Mouse (Mus musculus) kidney, embryonic 15.5 days (tissue): ENCODE measurements at regions not wholly inside any gene's neighbourhood (a gene's known extent, or its start where the extent isn't known, plus 50 kb on each side); places are given as distances from the start of the nearest gene placed in this dataset.

Experiments
- ATAC-seq: fragments of 200-750 bp; cut with Nextera tagmentation; replicated peaks from 2 replicates; pipeline ENCODE4 v1.8.0; 2017; ENCODE audit warnings: moderate TSS enrichment; ENCODE audit not compliant: low FRiP score
- H3K27ac ChIP-seq: fragments of 300-500 bp; sonication (generic); 2 replicates; pipeline ENCODE4 v1.5.1; 2015; ENCODE audit warnings: mild to moderate bottlenecking, inconsistent platforms
- H3K27me3 ChIP-seq: fragments of 300-500 bp; sonication (generic); 2 replicates; pipeline ENCODE4 v1.6.1; 2015; ENCODE audit warnings: inconsistent platforms
- H3K36me3 ChIP-seq: fragments of 300-500 bp; sonication (generic); 2 replicates; pipeline ENCODE4 v1.6.1; 2015; ENCODE audit warnings: inconsistent platforms
- H3K4me1 ChIP-seq: fragments of 300-500 bp; sonication (generic); 2 replicates; pipeline ENCODE4 v1.6.1; 2015; ENCODE audit warnings: inconsistent platforms
- H3K4me2 ChIP-seq: fragments of 300-500 bp; sonication (generic); 2 replicates; pipeline ENCODE4 v1.6.1; 2015; ENCODE audit warnings: moderate library complexity, mild to moderate bottlenecking, inconsistent platforms
- H3K4me3 ChIP-seq: fragments of 300-500 bp; sonication (generic); replicated peaks from 2 replicates; pipeline ENCODE4 v1.5.1; 2015; ENCODE audit warnings: mild to moderate bottlenecking, inconsistent platforms
- H3K9ac ChIP-seq: fragments of 300-500 bp; sonication (generic); 2 replicates; pipeline ENCODE4 v1.6.1; 2015; ENCODE audit warnings: mild to moderate bottlenecking, inconsistent platforms
- H3K9me3 ChIP-seq: fragments of 300-500 bp; sonication (generic); replicated peaks from 2 replicates; pipeline ENCODE4 v1.6.1; 2016; ENCODE audit warnings: inconsistent platforms
- WGBS: fragments of 180-500 bp; shearing (Covaris S2); methylation state at CpG from one replicate; pipeline ENCODE4 v1.1.7; 2015; ENCODE audit warnings: mixed read lengths; 5-methylcytosine and 5-hydroxymethylcytosine counted together

DNA sequence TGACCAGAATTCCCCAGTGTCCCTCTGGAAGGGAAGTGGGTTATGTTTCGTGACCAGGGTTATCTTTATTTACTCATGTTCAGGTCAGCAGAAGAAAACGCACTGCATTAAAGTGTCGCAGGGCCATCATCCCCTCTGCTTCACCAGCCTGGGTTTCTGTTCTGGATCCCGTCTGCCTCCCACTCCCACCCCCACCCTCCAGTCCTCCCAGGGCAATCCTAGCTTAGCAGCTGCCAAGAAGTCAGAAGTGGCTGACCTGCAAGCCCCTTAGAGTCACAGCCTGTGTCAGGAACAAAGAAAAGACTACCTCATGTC is 155.4 kb upstream of the Npvf start:
- Histone ChIP-seq H3K4me2 (peak overlapping the region; percentile 40), H3K27ac (peak overlapping the region; percentile 91), H3K36me3 (no peaks in the 10 kb centered on the region), H3K4me3 (no peak overlapping the region), H3K27me3 (no peaks in the 10 kb centered on the region), H3K9ac (no peak overlapping the region), H3K4me1 (peaks cover 57% of the 10 kb centered on the region), H3K9me3 (no peaks in the 10 kb centered on the region)
- peak; percentile 12; the same call in 1 of the 2 replicates for ATAC-seq
- 8% methylated on average over 4 of the region's 4 CpGs for WGBS

GRCm38 (mm10) chr6:50814936-50815500 is 160.8 kb upstream of the Npvf start:
- WGBS = 66% methylated on average over 10 of the region's 10 CpGs
- ATAC-seq = no peak
- Histone ChIP-seq H3K4me2 (no peak overlapping the region), H3K36me3 (no peaks in the 10 kb centered on the region), H3K4me3 (no peak overlapping the region), H3K9ac (no peak overlapping the region), H3K4me1 (peaks cover 60% of the 10 kb centered on the region), H3K9me3 (no peaks in the 10 kb centered on the region), H3K27ac (no peak overlapping the region), H3K27me3 (no peaks in the 10 kb centered on the region)

GRCm38 (mm10) chr6:50815579-50815978 is 161.3 kb upstream of the Npvf start:
- H3K27ac ChIP-seq = no peak overlapping the region
- 81% methylated on average over 8 of the region's 8 CpGs for WGBS
- no peak overlapping the region for H3K9ac ChIP-seq
- no peaks in the 10 kb centered on the region for H3K27me3 ChIP-seq
- ATAC-seq = no peak
- no peaks in the 10 kb centered on the region for H3K9me3 ChIP-seq
- no peak overlapping the region for H3K4me3 ChIP-seq
- H3K36me3 ChIP-seq = no peaks in the 10 kb centered on the region
- no peak overlapping the region for H3K4me2 ChIP-seq
- peaks cover 66% of the 10 kb centered on the region for H3K4me1 ChIP-seq

DNA sequence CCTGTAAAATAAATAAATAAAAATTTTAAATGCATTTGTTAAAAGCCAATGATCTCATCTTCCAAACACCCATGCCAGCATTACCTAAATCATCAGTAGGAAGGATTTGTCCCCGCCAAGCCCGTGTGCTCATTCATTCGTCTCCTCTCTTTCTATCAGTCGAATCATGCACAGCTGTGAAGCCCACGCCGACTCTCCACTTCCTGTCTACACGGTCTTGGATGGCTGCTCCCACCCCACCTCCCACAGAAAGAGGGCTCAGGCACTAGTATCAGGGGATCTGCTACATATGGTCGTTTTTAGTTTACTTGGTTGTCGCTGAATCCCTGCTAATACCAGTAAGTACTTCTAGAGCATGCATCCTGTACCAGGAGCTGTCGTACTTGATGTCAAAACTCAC is 163.2 kb upstream of the Npvf start:
- Histone ChIP-seq H3K4me2 (no peak overlapping the region), H3K9me3 (no peaks in the 10 kb centered on the region), H3K4me3 (no peak overlapping the region), H3K4me1 (peaks cover 77% of the 10 kb centered on the region), H3K27me3 (no peaks in the 10 kb centered on the region), H3K9ac (no peak overlapping the region), H3K27ac (peak overlapping the region; percentile 96), H3K36me3 (no peaks in the 10 kb centered on the region)
- WGBS = 35% methylated on average over 10 of the region's 10 CpGs
- ATAC-seq = no peak

- Histone ChIP-seq H3K27ac (peak overlapping the region; percentile 96), H3K36me3 (no peaks in the 10 kb centered on the region), H3K27me3 (no peaks in the 10 kb centered on the region), H3K4me3 (no peak overlapping the region), H3K4me2 (0 out of 2 replicates have a peak overlapping the region, but pooled peaks have one; percentile 12), H3K9ac (no peak overlapping the region), H3K9me3 (no peaks in the 10 kb centered on the region), H3K4me1 (peaks cover 77% of the 10 kb centered on the region)
- WGBS = 72% methylated on average over 5 of the region's 5 CpGs
- no peak for ATAC-seq
Observed at GRCm38 (mm10) chr6:50818433-50818832, 164.2 kb upstream of the Npvf start.

DNA sequence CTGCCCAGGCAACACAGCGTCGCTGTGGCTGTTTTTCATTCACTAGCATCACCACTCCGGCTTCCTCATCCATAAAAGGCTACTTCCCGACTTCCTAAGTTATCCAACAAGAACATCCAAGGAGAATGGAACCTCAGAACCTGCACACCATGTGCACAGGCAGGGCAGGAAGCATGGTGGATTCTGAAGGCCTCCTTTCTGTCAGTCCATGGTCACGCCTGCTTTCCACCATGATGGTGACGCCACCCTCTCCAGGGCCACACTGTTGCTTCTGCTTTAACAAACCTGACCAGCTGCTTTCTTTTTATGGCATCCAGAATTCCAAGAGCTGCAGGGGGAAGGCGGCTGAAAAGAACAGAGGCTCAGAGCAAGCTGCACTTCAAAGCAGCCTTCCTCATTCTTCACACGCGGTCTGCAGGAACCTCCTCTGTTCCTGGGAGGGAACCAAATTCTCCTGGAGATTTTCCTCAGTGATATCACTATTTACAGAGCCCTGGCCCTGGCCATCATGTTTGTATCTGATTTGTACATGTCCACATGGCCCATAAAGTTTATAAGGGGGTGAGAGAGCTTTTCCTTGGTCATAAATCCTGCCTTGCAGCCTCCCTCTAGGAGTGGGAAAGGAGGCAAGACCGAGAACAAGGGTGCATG is 164.8 kb upstream of the Npvf start:
- H3K4me3 ChIP-seq = no peak overlapping the region
- no peaks in the 10 kb centered on the region for H3K9me3 ChIP-seq
- no peaks in the 10 kb centered on the region for H3K27me3 ChIP-seq
- peak overlapping the region; percentile 96 for H3K27ac ChIP-seq
- WGBS = 20% methylated on average over 10 of the region's 10 CpGs
- peak; percentile 57 for ATAC-seq
- H3K4me2 ChIP-seq = 0 out of 2 replicates have a peak overlapping the region, but pooled peaks have one; percentile 12
- no peak overlapping the region for H3K9ac ChIP-seq
- no peaks in the 10 kb centered on the region for H3K36me3 ChIP-seq
- peaks cover 79% of the 10 kb centered on the region for H3K4me1 ChIP-seq

DNA sequence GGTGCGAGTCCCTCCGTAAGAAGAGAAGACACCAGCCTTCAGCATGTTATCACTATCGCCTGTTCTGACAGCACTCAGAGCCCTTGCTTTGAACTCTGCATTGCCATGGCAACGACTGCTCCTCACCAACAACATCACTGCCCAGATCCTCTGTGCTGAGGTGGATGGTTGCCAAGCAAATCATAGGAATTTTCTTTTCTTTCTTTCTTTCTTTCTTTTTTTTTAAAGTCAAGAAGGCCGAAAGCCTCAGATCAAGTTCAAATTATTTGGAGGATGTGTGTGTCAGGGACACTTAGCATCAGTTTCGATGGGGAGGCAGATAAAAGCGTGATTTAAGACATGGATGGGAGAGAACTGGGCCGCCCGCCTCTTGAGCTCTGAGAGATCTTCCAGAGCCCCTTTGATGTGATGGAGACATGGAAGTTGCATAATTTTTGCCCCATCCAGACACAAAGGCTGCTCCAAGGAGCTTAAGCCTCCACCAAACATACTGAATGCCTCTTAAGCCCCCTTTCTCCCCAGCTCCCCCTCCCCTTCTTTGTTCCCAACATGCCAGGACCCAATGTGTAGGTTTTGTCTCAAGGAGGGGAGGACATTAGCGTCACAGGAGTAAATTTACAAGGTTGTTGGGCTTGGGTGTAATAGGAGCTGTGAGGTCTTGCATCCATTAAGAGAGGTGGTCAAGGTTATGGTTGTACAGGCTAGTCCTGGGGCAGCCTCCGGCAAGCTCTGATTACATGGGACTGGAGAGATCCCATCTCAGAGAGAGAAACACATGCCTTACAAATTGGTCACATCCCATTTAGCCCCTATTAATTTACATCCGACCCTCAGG is 167.4 kb upstream of the Npvf start:
- Histone ChIP-seq H3K4me1 (peaks cover 81% of the 10 kb centered on the region), H3K4me3 (no peak overlapping the region), H3K27ac (peak overlapping the region; percentile 96), H3K27me3 (no peaks in the 10 kb centered on the region), H3K9ac (no peak overlapping the region), H3K4me2 (no peak overlapping the region), H3K9me3 (no peaks in the 10 kb centered on the region), H3K36me3 (no peaks in the 10 kb centered on the region)
- ATAC-seq = peak; percentile 85
- WGBS = 30% methylated on average over 12 of the region's 12 CpGs

DNA sequence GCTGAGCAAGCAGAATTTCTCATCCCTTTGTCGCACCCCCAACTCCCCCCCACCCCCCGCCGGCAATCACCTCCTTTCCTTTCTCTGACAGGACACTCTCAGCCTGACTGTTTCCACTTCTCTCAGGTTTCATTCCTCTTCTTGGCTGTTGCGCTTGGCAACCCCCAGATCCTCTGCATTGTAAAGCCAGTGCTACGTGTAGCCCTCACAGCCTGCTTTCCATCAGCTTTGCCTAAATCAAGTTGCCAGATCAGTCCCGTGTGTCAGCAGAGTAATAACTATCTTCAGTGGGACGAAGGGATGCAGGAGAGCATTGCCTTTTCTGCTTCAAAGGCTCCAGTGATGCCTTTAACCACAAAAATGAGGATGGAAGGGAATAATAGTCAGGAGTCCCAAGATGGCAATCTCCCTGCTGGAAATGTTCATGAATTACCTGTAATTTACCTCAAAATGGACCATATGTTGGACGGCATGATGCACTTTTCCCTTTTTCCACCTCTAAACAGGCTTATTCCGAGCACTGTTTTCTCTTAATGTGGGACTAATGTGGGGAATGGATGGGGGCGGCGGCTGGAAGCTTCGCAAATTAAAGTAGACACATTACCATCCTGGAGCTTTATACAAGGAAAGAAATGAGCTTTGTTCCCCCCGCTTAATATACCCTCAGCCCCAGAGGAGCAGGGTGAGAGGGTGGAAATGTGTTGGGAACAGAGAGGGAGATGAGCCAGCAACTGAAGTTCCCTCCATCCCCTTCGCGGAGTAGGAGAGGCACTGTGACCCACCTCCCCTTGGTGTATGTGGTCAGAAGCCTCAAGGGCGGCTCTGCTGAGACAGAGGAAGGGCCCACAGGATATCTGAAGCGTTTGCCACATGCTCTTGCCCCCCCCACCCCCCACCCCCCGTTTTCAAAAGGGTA is 168.3 kb upstream of the Npvf start:
- no peaks in the 10 kb centered on the region for H3K27me3 ChIP-seq
- peak overlapping the region; percentile 96 for H3K27ac ChIP-seq
- 28% methylated on average over 18 of the region's 18 CpGs for WGBS
- H3K9ac ChIP-seq = no peak overlapping the region
- H3K9me3 ChIP-seq = no peaks in the 10 kb centered on the region
- H3K4me2 ChIP-seq = peak overlapping the region; percentile 41
- no peaks in the 10 kb centered on the region for H3K36me3 ChIP-seq
- H3K4me1 ChIP-seq = peaks cover 72% of the 10 kb centered on the region
- peak; percentile 61 for ATAC-seq
- H3K4me3 ChIP-seq = no peak overlapping the region

GRCm38 (mm10) chr6:50823220-50823910 is 169.1 kb upstream of the Npvf start:
- Histone ChIP-seq H3K27me3 (no peaks in the 10 kb centered on the region), H3K4me2 (peak overlapping the region; percentile 41), H3K36me3 (no peaks in the 10 kb centered on the region), H3K9me3 (peaks cover 7% of the 10 kb centered on the region), H3K27ac (peak overlapping the region; percentile 96), H3K9ac (no peak overlapping the region), H3K4me3 (no peak overlapping the region), H3K4me1 (peaks cover 63% of the 10 kb centered on the region)
- ATAC-seq = peak; percentile 64
- 11% methylated on average over 18 of the region's 18 CpGs for WGBS

- Histone ChIP-seq H3K4me2 (no peak overlapping the region), H3K27me3 (no peaks in the 10 kb centered on the region), H3K4me3 (no peak overlapping the region), H3K9me3 (peaks cover 9% of the 10 kb centered on the region), H3K36me3 (no peaks in the 10 kb centered on the region), H3K4me1 (peaks cover 52% of the 10 kb centered on the region), H3K27ac (peak overlapping the region; percentile 96; the same call in 1 of the 2 replicates), H3K9ac (no peak overlapping the region)
- ATAC-seq = no peak
- 55% methylated on average over 4 of the region's 4 CpGs for WGBS
Observed at GRCm38 (mm10) chr6:50824466-50824865, 170.2 kb upstream of the Npvf start.

DNA sequence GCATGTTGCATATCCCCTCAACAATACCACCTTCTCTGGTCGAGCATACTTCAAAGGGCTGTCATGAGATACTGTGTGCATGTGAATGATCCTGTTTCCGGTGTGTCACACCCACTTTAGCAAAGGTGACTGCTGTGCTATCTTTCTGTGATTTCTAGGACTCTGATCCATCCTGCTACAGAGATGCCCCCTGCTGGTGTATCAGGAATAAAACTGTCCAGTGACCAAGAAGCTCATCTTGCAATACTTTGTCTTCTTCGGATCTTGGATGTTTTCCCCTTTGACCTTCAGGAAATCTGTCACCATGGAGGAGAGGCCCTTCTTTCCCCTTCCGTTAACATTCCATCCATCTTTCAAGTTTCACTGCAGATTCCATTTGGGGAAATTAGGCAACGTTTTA is 177.5 kb upstream of the Npvf start:
- H3K9ac ChIP-seq = no peak overlapping the region
- ATAC-seq = no peak
- peaks cover 9% of the 10 kb centered on the region for H3K9me3 ChIP-seq
- no peaks in the 10 kb centered on the region for H3K27me3 ChIP-seq
- H3K27ac ChIP-seq = no peak overlapping the region
- H3K4me3 ChIP-seq = no peak overlapping the region
- 0 out of 2 replicates have a peak, but pooled peaks cover 3% of the 10 kb centered on the region for H3K4me1 ChIP-seq
- H3K4me2 ChIP-seq = no peak overlapping the region
- H3K36me3 ChIP-seq = no peaks in the 10 kb centered on the region
- 36% methylated on average over 5 of the region's 5 CpGs for WGBS
